Mouse (Mus musculus): ENCODE results near the gene Gm21958.
"Not testable (repeated sequence)": the region's sequence is repeated elsewhere in the genome, so short reads cannot be mapped to it uniquely, and the experiment has no call there.

Gm21958 gene

GRCm38 (mm10) chr3:54718947-54719346, 4.8 kb upstream of the Gm21958 start:
- no peak for DNase-seq

- no peak for DNase-seq
Observed at GRCm38 (mm10) chr3:54717348-54717747, 3.2 kb upstream of the Gm21958 start.

DNA sequence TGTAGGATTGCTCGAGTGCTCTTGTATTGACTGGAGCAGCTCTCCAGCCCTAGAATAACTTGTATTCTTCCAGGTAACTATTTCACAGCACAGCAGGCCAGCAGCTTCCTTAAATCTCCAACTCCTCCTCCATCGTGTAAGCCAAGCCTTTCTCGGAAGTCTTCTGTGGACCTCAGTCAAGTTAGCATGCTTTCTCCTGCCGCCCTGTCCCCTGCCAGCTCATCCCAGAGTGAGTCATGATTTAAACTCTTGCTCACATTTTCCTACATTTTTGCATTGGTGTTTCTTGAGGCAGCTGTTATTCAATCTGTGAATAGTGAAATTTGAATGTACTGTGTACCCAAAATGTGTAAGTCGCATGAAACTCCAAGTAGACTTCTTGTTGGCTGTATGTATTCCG, 1.3 kb upstream of the Gm21958 start:
- DNase-seq, result no peak

DNA sequence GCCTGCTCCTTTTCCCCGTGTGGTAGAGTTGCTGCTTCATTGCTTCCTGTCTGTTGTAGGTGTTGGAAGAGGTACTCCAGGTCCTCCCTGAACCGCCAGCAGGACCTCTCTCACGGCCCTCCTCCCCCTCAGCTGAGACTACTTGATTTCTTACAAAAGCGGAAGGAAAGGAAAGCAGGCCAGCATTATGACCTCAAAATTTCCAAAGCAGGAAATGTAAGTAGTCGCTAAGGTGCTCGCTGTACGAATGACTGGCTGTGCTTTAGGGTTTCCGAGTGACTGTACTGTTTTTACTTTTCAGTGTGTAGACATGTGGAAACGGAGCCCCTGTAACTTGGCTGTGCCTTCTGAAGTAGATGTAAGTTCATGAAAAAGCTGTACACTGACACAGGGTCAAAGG, 5.2 kb downstream of the Gm21958 start:
- no peak for DNase-seq

GRCm38 (mm10) chr3:54704106-54704505, 10.0 kb downstream of the Gm21958 start:
- DNase-seq, result not testable (repeated sequence)

GRCm38 (mm10) chr3:54699759-54700301, 14.3 kb downstream of the Gm21958 start:
- DNase-seq, result peak; percentile 30

DNA sequence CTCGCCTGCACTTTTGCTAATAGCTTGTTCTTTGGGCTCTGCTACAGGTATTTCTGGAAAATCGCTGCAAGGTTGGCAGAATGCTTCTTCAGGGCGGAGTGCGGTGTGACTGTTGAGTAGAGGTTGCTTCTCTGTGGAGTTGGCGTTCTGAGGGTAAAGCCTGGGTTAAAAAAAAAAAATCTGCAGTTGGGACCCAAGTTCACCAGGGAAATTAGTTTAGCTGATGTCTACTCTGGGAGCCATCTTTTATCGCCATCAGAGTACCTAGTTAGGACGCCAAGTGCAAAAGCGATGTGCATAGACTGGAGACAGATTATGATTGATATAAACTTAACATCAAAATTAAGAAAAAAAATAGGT, 21.1 kb downstream of the Gm21958 start:
- DNase-seq, result no peak

GRCm38 (mm10) chr3:54692202-54693055, 21.7 kb downstream of the Gm21958 start, which contains the start of gene Supt20:
Gene Supt20, plus strand, starts transcription at chr3:54692807.
- DNase-seq, result peak; percentile 97

GRCm38 (mm10) chr3:54689091-54689490, 25.1 kb downstream of the Gm21958 start:
- no peak for DNase-seq

GRCm38 (mm10) chr3:54687245-54687644, 26.9 kb downstream of the Gm21958 start:
- DNase-seq, result no peak

- DNase-seq, result no peak
Observed at GRCm38 (mm10) chr3:54685202-54685601, 29.0 kb downstream of the Gm21958 start.

DNA sequence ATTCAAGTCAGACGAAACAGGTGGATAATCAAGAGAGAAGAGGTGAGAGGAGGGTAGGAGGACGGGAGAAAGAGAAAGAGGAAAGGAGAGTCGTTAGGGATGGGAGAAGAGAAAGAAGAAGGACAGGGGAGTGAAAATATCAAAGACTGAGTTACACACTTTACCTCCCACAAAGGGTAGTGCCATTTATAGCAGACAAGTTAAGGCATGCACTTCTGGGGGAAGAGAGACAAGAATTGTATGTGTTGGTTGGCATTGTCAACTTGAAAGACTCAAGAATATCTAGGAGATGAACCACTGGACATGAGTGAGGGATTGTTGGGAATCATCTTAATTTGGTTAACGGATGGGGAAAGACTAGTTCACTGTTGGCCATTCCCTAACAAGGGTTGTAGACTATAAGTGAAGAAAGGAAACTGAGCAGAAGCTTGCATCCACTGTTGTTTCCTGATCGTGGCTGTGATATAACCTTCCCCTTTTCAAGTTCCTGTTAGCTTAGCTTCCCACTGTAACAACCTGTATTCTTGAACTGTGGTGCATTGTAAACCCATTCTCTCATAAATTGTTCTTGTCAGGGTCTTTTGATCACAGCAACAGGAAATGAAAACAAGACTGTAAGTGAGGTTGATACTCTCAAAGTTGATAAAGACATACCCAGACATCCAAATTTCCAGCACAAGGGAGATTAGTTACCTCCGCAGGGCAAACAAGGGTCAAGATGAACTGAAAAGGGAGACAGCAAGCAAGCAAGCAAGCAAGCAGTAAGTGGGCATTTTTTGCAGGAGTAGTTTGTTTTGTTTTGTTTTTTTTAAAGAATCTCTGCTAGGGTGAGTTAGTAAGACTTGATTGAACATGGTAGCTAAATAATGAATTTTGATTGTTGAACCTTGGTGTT, 32.6 kb downstream of the Gm21958 start:
- no peak for DNase-seq

- DNase-seq, result no peak
Observed at GRCm38 (mm10) chr3:54676818-54677217, 37.3 kb downstream of the Gm21958 start.

GRCm38 (mm10) chr3:54672557-54673529, 41.3 kb downstream of the Gm21958 start:
- DNase-seq, result peak; percentile 6

DNA sequence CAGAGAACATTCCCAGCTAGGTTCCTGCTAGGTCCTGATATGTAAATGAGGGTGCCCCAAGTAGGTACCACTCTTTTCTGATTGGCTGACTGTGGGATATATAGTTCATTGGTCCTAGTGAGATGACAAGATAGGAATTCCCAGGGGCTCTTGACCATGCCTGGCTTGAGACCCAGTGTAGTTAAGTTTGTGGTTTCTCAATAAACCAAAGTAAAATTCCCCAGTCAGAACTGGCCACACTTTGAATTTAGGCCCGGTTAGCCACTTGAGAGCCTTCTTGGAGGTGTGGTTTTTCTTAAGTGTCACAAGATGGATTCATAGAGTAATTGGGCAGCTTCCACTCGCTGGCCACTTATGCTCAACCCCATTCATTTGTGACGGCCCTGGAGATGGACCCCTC, 42.0 kb downstream of the Gm21958 start:
- no peak for DNase-seq

- DNase-seq, result peak; percentile 5
Observed at GRCm38 (mm10) chr3:54669559-54669958, 44.6 kb downstream of the Gm21958 start.

DNA sequence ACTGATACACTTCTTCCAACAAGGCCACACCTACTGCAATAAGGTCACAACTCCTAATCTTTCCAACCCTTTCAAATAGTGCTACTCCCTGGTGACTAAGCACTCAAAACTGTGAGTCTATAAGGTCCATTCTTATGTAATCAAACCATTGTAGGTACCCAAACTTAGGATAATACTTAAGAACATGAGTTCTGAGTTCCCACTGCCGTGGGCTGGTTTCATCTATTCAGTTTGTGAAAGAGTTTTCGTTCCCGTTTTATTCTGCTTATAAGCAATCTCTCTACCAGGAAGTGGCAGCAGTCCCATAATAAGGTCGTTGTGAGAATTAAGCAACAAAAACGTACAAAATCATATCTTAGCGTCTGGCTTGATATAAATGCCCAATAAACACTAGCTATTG, 45.4 kb downstream of the Gm21958 start:
- no peak for DNase-seq

DNA sequence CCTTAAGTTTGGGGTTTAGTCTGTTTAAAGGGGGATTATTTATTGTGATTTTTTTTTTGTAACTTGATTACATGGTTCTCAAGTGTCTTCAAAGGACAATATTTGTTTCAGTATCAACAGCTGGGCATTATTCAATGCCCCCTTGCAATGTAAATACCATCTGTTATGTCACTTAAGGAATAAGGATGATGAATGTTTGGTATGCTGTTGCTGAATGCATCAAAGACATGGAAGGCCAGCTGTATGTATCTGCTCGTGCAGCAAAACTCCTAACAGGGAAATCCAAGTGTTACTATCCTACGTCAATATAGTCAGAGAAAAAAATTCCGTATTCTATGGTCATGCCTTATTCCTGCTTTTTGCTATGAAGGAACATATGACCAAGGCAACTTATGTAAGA, 46.0 kb downstream of the Gm21958 start:
- no peak for DNase-seq

Data from liver (tissue).